Mouse (Mus musculus) C2C12 (cell line): ENCODE measurements around the gene Gm12258. TPM values are rescaled to one million over a fixed set of nuclear protein-coding genes. Genes with fewer than 3 reads are reported as not detected.

Source experiments
- H3K27me3 ChIP-seq: one replicate; pipeline ENCODE4 v1.6.1; 2011; ENCODE audit not compliant: control insufficient read depth, insufficient read depth, insufficient read length
- H3K36me3 ChIP-seq: one replicate; pipeline ENCODE4 v1.6.1; 2011; ENCODE audit not compliant: control insufficient read depth, insufficient read depth
- H3K4me3 ChIP-seq: one replicate; pipeline ENCODE4 v1.5.1; 2011; ENCODE audit warnings: mild to moderate bottlenecking, control low read depth; ENCODE audit not compliant: poor library complexity, insufficient read depth, severe bottlenecking
- H3K79me2 ChIP-seq: one replicate; pipeline ENCODE4 v1.6.1; 2011; ENCODE audit not compliant: control insufficient read depth, insufficient read depth
- H3K79me3 ChIP-seq: one replicate; pipeline ENCODE4 v1.6.1; 2011; ENCODE audit warnings: low read depth, control low read depth
- H3ac ChIP-seq: one replicate; pipeline ENCODE3; 2011; ENCODE audit warnings: low read depth; ENCODE audit not compliant: control insufficient read depth, insufficient read length
- CEBPB ChIP-seq: IDR thresholded peaks from one replicate; pipeline ENCODE4 v1.6.1; 2011; ENCODE audit warnings: low read depth, mild to moderate bottlenecking, control low read depth, moderate library complexity
- CTCF ChIP-seq: IDR thresholded peaks from one replicate; pipeline ENCODE4 v1.5.1; 2011; ENCODE audit not compliant: control insufficient read depth, insufficient read depth, insufficient read length
- FOSL1 ChIP-seq: IDR thresholded peaks from one replicate; pipeline ENCODE4 v1.8.0; 2011; ENCODE audit warnings: mild to moderate bottlenecking, low read length; ENCODE audit not compliant: poor library complexity, insufficient read depth, severe bottlenecking
- MAX ChIP-seq: IDR thresholded peaks from one replicate; pipeline ENCODE4 v1.6.1; 2011; ENCODE audit warnings: mild to moderate bottlenecking, control low read depth
- MYOD1 ChIP-seq: IDR thresholded peaks from one replicate; pipeline ENCODE4 v1.6.1; 2011; ENCODE audit warnings: low read depth; ENCODE audit not compliant: control insufficient read depth, insufficient read length
- MYOG ChIP-seq: IDR thresholded peaks from one replicate; pipeline ENCODE4 v1.6.1; 2011; ENCODE audit not compliant: control insufficient read depth, insufficient read length; ENCODE audit errors: extremely low read depth
- USF1 ChIP-seq: IDR thresholded peaks from one replicate; pipeline ENCODE4 v1.6.1; 2011; ENCODE audit warnings: low read depth, mild to moderate bottlenecking, control low read depth, moderate library complexity
- polyA plus RNA-seq: library from polyadenylated mRNA; unstranded; fragments of >200 nt; fragmentation: generic; extraction: Trizol; gene quantifications from one replicate; pipeline ENCODE4 v1.2.1, GENCODE M21; 2012; ENCODE audit warnings: missing spikeins

Gene Gm12258
- polyA plus RNA-seq, 1 experiment, result 0.32 TPM

GRCm38 (mm10) chr11:58847636-58848035, 678 bp downstream of the Gm12258 start:
- Histone ChIP-seq H3K79me2 (no peaks in the 10 kb centered on the region), H3K79me3 (no peaks in the 10 kb centered on the region), H3K4me3 (peak overlapping the region; percentile 46), H3K27me3 (no peaks in the 10 kb centered on the region), H3K36me3 (peaks cover 18% of the 10 kb centered on the region), H3ac (no peak overlapping the region)
- TF ChIP-seq FOSL1, result no peak
- no peak for TF ChIP-seq CEBPB
- no peak for TF ChIP-seq USF1
- no peak for TF ChIP-seq CTCF
- TF ChIP-seq MYOD1, result no peak
- TF ChIP-seq MAX, result no peak
- no peak for TF ChIP-seq MYOG

GRCm38 (mm10) chr11:58849731-58850130, 2.8 kb downstream of the Gm12258 start:
- Histone ChIP-seq H3K79me3 (no peaks in the 10 kb centered on the region), H3ac (no peak overlapping the region), H3K4me3 (no peak overlapping the region), H3K79me2 (no peaks in the 10 kb centered on the region), H3K27me3 (no peaks in the 10 kb centered on the region), H3K36me3 (peaks cover 22% of the 10 kb centered on the region)
- no peak for TF ChIP-seq USF1
- no peak for TF ChIP-seq MYOD1
- TF ChIP-seq MYOG, result no peak
- no peak for TF ChIP-seq CTCF
- no peak for TF ChIP-seq CEBPB
- no peak for TF ChIP-seq MAX
- no peak for TF ChIP-seq FOSL1

- no peaks in the 10 kb centered on the region for H3K27me3 ChIP-seq
- TF ChIP-seq CTCF, result no peak
- no peak for TF ChIP-seq MAX
- no peak for TF ChIP-seq MYOG
- H3ac ChIP-seq, result no peak overlapping the region
- H3K4me3 ChIP-seq, result no peak overlapping the region
- peaks cover 46% of the 10 kb centered on the region for H3K36me3 ChIP-seq
- no peaks in the 10 kb centered on the region for H3K79me3 ChIP-seq
- no peaks in the 10 kb centered on the region for H3K79me2 ChIP-seq
Observed at GRCm38 (mm10) chr11:58860744-58861143, 13.8 kb downstream of the Gm12258 start.

GRCm38 (mm10) chr11:58867039-58867953, 20.3 kb downstream of the Gm12258 start, which contains the start of gene 2810021J22Rik:
2810021J22Rik (plus strand) TSS chr11:58867216.
- H3K79me3 ChIP-seq, result no peaks in the 10 kb centered on the region
- no peaks in the 10 kb centered on the region for H3K36me3 ChIP-seq
- H3K79me2 ChIP-seq, result peaks cover 10% of the 10 kb centered on the region
- TF ChIP-seq MAX (peak; percentile 48), FOSL1 (no peak)
- no peaks in the 10 kb centered on the region for H3K27me3 ChIP-seq
- H3ac ChIP-seq, result peak within 1 kb of the TSS; percentile 55
- H3K4me3 ChIP-seq, result peak within 1 kb of the TSS; percentile 80

GRCm38 (mm10) chr11:58867954-58868330, 21.0 kb downstream of the Gm12258 start:
- Histone ChIP-seq H3K79me3 (no peaks in the 10 kb centered on the region), H3K27me3 (no peaks in the 10 kb centered on the region), H3K36me3 (no peaks in the 10 kb centered on the region), H3K79me2 (peaks cover 10% of the 10 kb centered on the region), H3ac (no peak overlapping the region), H3K4me3 (no peak overlapping the region)
- TF ChIP-seq CTCF, result no peak
- no peak for TF ChIP-seq USF1
- TF ChIP-seq MYOG, result no peak
- no peak for TF ChIP-seq CEBPB
- TF ChIP-seq MAX, result no peak
- no peak for TF ChIP-seq MYOD1
- TF ChIP-seq FOSL1, result no peak

GRCm38 (mm10) chr11:58870961-58871360, 24.0 kb downstream of the Gm12258 start:
- Histone ChIP-seq H3ac (no peak overlapping the region), H3K79me3 (no peaks in the 10 kb centered on the region), H3K27me3 (no peaks in the 10 kb centered on the region), H3K36me3 (peaks cover 4% of the 10 kb centered on the region), H3K79me2 (peaks cover 10% of the 10 kb centered on the region), H3K4me3 (no peak overlapping the region)
- TF ChIP-seq CTCF, result no peak
- TF ChIP-seq USF1, result no peak
- TF ChIP-seq FOSL1, result no peak
- no peak for TF ChIP-seq CEBPB
- no peak for TF ChIP-seq MYOD1
- TF ChIP-seq MYOG, result no peak
- TF ChIP-seq MAX, result no peak
